ENCODE assay signal across 8 mouse cellular contexts in the genomic region with DNA sequence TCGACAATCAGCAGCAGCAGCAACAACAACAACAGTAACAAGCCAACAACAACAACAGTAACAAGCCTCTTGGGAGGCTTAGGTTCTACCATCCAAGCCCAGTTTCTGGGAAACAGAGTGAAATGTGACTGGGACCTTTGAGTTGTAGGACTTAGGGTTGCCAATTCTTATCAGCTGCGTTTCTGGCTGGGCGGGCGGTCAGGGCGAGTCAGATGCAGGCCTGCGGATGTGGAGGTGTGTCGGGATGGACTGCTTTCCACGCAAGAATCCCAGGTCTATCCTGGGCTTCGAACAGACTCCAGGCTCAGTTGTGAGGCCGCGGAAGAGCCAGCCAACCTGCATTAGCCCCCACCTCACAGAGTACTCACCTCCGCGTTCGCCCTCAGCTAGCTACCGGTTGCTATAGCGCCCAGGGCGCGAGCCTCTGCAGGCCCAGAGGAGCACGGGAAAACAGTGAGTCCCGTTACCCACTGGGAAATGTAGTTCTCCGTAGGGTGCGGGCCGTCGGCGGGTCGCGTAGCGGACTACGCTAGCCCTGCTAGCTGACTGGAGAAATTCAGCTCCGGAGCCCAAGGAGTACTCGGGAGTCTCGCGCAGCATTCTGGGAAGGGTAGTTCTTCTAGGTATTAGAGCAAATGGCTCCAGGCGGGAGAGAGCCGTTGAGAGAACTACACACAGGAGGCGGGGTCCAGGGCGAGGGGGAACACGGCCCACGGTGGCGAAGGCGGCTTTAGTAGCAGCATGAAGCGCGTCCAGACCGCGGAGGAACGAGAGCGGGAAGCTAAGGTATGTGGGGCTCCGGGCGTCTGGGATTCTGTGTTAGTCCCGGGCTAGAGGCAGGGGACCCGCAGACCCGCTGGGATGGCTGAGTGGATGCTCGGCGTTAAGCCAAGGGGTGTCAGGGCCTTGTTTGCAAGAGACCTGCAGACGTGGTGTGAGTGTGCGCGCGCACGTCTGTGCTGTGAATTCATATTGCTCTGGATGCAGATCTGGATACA. TPM values are rescaled to one million over a fixed set of nuclear protein-coding genes. Genes with fewer than 3 reads are reported as not detected.
A peak's percentile ranks its signal among the peaks of the same experiment; 100 is the strongest.
DNase-seq lines count a peak whose midpoint lies in the region; ATAC-seq lines count a peak whose summit lies in the region.

A gene (minus strand): TSS at position 428 of the 998 bp plus-strand sequence.
A gene (plus strand): TSS at position 691 of the 998 bp plus-strand sequence.

- peak; percentile 99 for DNase-seq in NIH3T3 (ENCODE audit: low read depth)
- peak; percentile 97 to 99 for DNase-seq in cerebellum, postnatal 10 days
- peak; percentile 97 for DNase-seq in frontal cortex, postnatal 10 days (ENCODE audit: low spot score in 2 of 2)
- peak; percentile 97 to 99 for DNase-seq in layer of hippocampus, postnatal 14 days (ENCODE audit: low spot score in 2 of 2)
- peak; percentile 96 for DNase-seq in lung, postnatal 14 days
- peak; percentile 97 for DNase-seq in retina, adult 2 months (ENCODE audit: low read depth, low spot score)
- peak; percentile 93 to 97 for DNase-seq in thymus, postnatal 36 days

- 1% methylated on average over 59 of the region's 59 CpGs for WGBS in hindbrain, embryonic 12.5 days

- H3K36me3 ChIP-seq in hindbrain, embryonic 12.5 days = no peaks in the 10 kb centered on the region

- H3K4me2 ChIP-seq in hindbrain, embryonic 12.5 days (replicated peaks) = peak within 1 kb of the TSS; percentile 79

- peak; percentile 99 for ATAC-seq in hindbrain, embryonic 12.5 days (ENCODE audit: low FRiP score)

- H3K27ac ChIP-seq in hindbrain, embryonic 12.5 days = peak within 1 kb of the TSS; percentile 64

- H3K9ac ChIP-seq in hindbrain, embryonic 12.5 days = peak within 1 kb of the TSS; percentile 75

- H3K4me1 ChIP-seq in hindbrain, embryonic 12.5 days = peaks cover 25% of the 10 kb centered on the region

- peak within 1 kb of the TSS; percentile 59 for H3K4me3 ChIP-seq in hindbrain, embryonic 12.5 days

- H3K9me3 ChIP-seq in hindbrain, embryonic 12.5 days (replicated peaks) = no peaks in the 10 kb centered on the region

- no peaks in the 10 kb centered on the region for H3K27me3 ChIP-seq in hindbrain, embryonic 12.5 days

RNA-seq across cellular contexts. Expression of the first gene that starts in this region (rescaled TPM):
- polyA plus RNA-seq in hindbrain, embryonic 12.5 days (2016; fragmentation: Nextera tagmentation; extraction: Ambion mirVana) = 15.3 and 15.5 TPM in 2 replicates
- total RNA-seq in layer of hippocampus, postnatal 14 days (2021) = 10 to 100 TPM; 21.0 to 21.9 TPM

RNA-seq across cellular contexts. Expression of the second gene that starts in this region (rescaled TPM):
- polyA plus RNA-seq in hindbrain, embryonic 12.5 days (2016; fragmentation: Nextera tagmentation; extraction: Ambion mirVana) = 116 and 119 TPM in 2 replicates
- 100 to 1,000 TPM; 123 to 127 TPM for total RNA-seq in layer of hippocampus, postnatal 14 days (2021)

Comparison
In these comparisons a context has a peak if more than half of its experiments do, and no peak if none do; other contexts are left out.
1. Peak in every context shown above with its lines: DNase-seq, ATAC-seq, H3K4me3 ChIP-seq and H3K27ac ChIP-seq.